Mouse (Mus musculus): ENCODE data around the gene Trpv5. TPM values are rescaled to one million over a fixed set of nuclear protein-coding genes. Genes with fewer than 3 reads are reported as not detected.

Trpv5 gene
- total RNA-seq (2021): not detected
- long read RNA-seq, experiment 1: 0 reads
- long read RNA-seq, experiment 2: 0 reads

- DNase-seq (ENCODE audit: low spot score in 2 of 2): no peak
- H3K4me3 ChIP-seq: no peak within 1 kb of the TSS
- no peak within 1 kb of the TSS for H3K27ac ChIP-seq
- no peak for TF ChIP-seq CTCF (conservative IDR thresholded peaks at IDR 0.05)
These were observed at the start of gene Trpv5 for GRCm38 (mm10) chr6:41680669-41681068. TSS of gene Trpv5 (minus strand) at chr6:41680769.

- DNase-seq (ENCODE audit: low spot score in 2 of 2): no peak
- Histone ChIP-seq H3K4me3 (no peak overlapping the region), H3K27ac (no peak overlapping the region)
- TF ChIP-seq CTCF (conservative IDR thresholded peaks at IDR 0.05): no peak; the same call in 1 of the 2 replicates
These were observed 47.5 kb upstream of the Trpv5 start for GRCm38 (mm10) chr6:41727989-41728609.

- H3K4me3 ChIP-seq: no peak overlapping the region
- no peak for DNase-seq (ENCODE audit: low spot score in 2 of 2)
- no peak for TF ChIP-seq CTCF (conservative IDR thresholded peaks at IDR 0.05)
- H3K27ac ChIP-seq: no peak overlapping the region
These were observed 40.9 kb upstream of the Trpv5 start for GRCm38 (mm10) chr6:41721430-41721829.

- Histone ChIP-seq H3K4me3 (no peak overlapping the region), H3K27ac (no peak overlapping the region)
- no peak for TF ChIP-seq CTCF (conservative IDR thresholded peaks at IDR 0.05)
- DNase-seq (ENCODE audit: low spot score in 2 of 2): no peak
These were observed 29.7 kb upstream of the Trpv5 start for GRCm38 (mm10) chr6:41710281-41710680.

- TF ChIP-seq CTCF (conservative IDR thresholded peaks at IDR 0.05): no peak
- Histone ChIP-seq H3K4me3 (no peak overlapping the region), H3K27ac (no peak overlapping the region)
- no peak for DNase-seq (ENCODE audit: low spot score in 2 of 2)
These were observed 25.7 kb upstream of the Trpv5 start for GRCm38 (mm10) chr6:41706275-41706674.

DNA sequence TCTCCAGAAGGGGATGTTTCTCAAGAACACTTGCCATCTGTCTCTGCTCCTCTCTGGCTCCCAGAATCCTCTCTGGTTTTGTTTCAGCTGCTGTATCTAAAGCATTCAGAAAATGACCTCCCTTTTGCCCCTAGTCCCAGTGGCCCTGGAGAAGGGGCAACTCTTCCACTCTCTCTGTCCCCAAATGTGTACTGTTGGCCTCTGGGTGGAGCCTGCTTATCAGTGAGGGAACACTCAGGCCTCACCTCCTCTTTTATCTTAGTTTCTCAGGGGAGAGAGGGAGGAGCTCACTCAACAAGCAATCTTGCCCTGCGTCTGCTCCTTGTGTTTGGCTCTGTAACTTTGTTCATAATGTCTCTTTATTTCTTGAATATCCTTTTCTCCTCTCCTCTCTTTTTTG is 23.6 kb upstream of the Trpv5 start, which contains the start of gene Kel:
Gene Kel, minus strand, starts transcription at position 217 of the 400 bp plus-strand sequence.
- no peak for DNase-seq (ENCODE audit: low spot score in 2 of 2)
- no peak for TF ChIP-seq CTCF (conservative IDR thresholded peaks at IDR 0.05)
- Histone ChIP-seq H3K27ac (no peak within 1 kb of the TSS), H3K4me3 (no peak within 1 kb of the TSS)

DNA sequence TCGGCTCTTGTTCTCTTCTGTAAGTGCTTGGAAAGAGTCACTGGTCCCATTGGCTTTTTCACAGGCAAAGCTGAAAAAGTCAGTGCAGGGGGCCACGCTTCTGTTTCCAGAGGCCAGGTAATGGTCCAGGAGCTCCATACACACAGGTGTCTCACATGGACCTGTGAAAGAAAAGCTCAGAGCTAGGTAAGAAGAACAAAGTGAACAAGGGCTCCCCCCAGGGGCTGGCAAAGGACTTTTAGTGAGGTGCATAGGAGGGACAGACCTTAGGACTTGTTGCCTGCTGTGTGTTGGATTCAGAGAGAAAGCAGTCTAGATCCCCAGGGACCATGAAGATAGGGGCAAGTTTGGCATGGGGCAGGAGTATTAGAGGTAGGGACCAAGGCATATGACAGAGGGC is 22.4 kb upstream of the Trpv5 start:
- no peak overlapping the region for H3K4me3 ChIP-seq
- TF ChIP-seq CTCF (conservative IDR thresholded peaks at IDR 0.05): no peak
- no peak overlapping the region for H3K27ac ChIP-seq
- no peak for DNase-seq (ENCODE audit: low spot score in 2 of 2)

- H3K27ac ChIP-seq: no peak overlapping the region
- no peak for TF ChIP-seq CTCF (conservative IDR thresholded peaks at IDR 0.05)
- no peak overlapping the region for H3K4me3 ChIP-seq
- no peak for DNase-seq (ENCODE audit: low spot score in 2 of 2)
These were observed 20.7 kb upstream of the Trpv5 start for GRCm38 (mm10) chr6:41701245-41701644.

- DNase-seq (ENCODE audit: low spot score in 2 of 2): no peak
- Histone ChIP-seq H3K27ac (no peak overlapping the region), H3K4me3 (no peak overlapping the region)
- no peak for TF ChIP-seq CTCF (conservative IDR thresholded peaks at IDR 0.05)
These were observed 13.8 kb upstream of the Trpv5 start for GRCm38 (mm10) chr6:41694407-41694806.

GRCm38 (mm10) chr6:41692200-41692599 is 11.6 kb upstream of the Trpv5 start:
- no peak for TF ChIP-seq CTCF (conservative IDR thresholded peaks at IDR 0.05)
- no peak for DNase-seq (ENCODE audit: low spot score in 2 of 2)
- no peak overlapping the region for H3K4me3 ChIP-seq

GRCm38 (mm10) chr6:41685596-41685995 is 5.0 kb upstream of the Trpv5 start:
- H3K4me3 ChIP-seq: no peak overlapping the region
- no peak for TF ChIP-seq CTCF (conservative IDR thresholded peaks at IDR 0.05)
- no peak for DNase-seq (ENCODE audit: low spot score in 2 of 2)
- H3K27ac ChIP-seq: no peak overlapping the region

More at GRCm38 (mm10) chr6:41692200-41692599, 11.6 kb upstream of the Trpv5 start:
- H3K27ac ChIP-seq: no peak overlapping the region

- no peak overlapping the region for H3K27ac ChIP-seq
- DNase-seq (ENCODE audit: low spot score in 2 of 2): no peak
- no peak for TF ChIP-seq CTCF (conservative IDR thresholded peaks at IDR 0.05)
- no peak overlapping the region for H3K4me3 ChIP-seq
These were observed 4.3 kb upstream of the Trpv5 start for GRCm38 (mm10) chr6:41684911-41685310.

DNA sequence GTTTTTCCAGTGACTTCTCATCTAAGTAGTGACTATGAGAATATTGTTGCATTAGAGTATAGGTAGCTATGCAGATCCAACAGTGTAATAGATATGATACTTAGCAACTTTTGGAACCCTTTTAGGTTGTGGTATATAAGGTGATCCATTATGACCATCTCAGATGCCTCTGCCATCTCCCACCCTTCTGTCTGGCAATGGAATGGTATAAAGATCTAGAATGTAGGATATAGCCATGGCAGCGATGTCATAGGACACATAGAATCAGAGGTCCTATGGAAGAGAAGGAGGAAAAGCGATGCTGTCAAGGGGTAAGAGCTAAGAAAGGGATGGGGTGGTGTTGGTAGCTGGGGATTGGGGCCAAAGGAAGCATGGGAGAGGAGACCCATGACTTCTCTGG is 3.6 kb upstream of the Trpv5 start, which contains the start of gene Llcfc1:
Gene Llcfc1, plus strand, starts transcription at position 301 of the 400 bp plus-strand sequence.
- TF ChIP-seq CTCF (conservative IDR thresholded peaks at IDR 0.05): no peak
- H3K27ac ChIP-seq: no peak within 1 kb of the TSS
- no peak within 1 kb of the TSS for H3K4me3 ChIP-seq
- DNase-seq (ENCODE audit: low spot score in 2 of 2): no peak

- Histone ChIP-seq H3K4me3 (no peak overlapping the region), H3K27ac (no peak overlapping the region)
- no peak for DNase-seq (ENCODE audit: low spot score in 2 of 2)
- no peak for TF ChIP-seq CTCF (conservative IDR thresholded peaks at IDR 0.05)
These were observed 1.1 kb upstream of the Trpv5 start for GRCm38 (mm10) chr6:41681656-41682055.

All from layer of hippocampus, adult 2 months (tissue).